Mouse (Mus musculus): ENCODE data around the gene Satb2.

DNA sequence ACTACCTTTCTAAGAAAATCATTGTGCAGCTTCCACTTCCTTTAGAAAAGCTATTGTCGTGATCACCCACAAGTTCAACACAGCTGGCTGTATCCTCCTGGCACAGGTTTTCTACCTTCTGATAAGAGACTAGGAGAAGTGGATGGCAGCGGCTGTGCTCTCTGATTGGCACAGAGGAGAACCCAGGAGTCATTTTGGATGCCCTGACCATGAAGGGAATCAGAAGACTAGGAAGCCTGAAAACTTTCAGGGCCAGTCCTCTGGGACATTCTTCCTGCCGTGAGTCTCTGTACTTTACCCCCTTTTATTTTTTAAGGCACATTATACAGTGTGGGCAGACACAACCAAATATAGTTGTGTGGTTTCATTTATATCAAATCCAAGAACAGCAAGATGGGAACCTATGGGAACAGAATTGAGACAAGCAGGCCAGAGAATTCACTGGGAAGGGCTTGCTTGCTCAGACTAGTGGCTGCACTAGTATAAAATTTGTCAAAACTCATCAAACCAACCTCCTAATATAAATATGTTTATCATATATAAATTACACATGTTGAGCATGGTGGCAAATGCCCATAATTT lies 77.7 kb downstream of the Satb2 start:
- TF ChIP-seq CTCF (IDR thresholded peaks at IDR 0.05; ENCODE audit: low read depth, low read length) (no peak), POLR2A (IDR thresholded peaks at IDR 0.05; ENCODE audit: borderline replicate concordance, low read depth, low read length) (no peak)

All from bone marrow macrophage, adult 2 months (primary cell).